Mouse (Mus musculus) large intestine, adult 2 months (tissue): ENCODE measurements around the gene Map4k5. TPM values are rescaled to one million over a fixed set of nuclear protein-coding genes. Genes with fewer than 3 reads are reported as not detected.

Experiments used
- DNase-seq: peaks from one replicate; pipeline ENCODE4 v3.0.0-alpha.2; 2012; ENCODE audit warnings: low read depth, low spot score
- WGBS: fragments of 180-500 bp; shearing (Covaris S2); methylation state at CpG from one replicate; pipeline ENCODE4 v1.1.7; 2018; 5-methylcytosine and 5-hydroxymethylcytosine counted together
- polyA plus RNA-seq: library from polyadenylated mRNA; depleted of rRNA; stranded (reverse); fragments of >200 nt; gene quantifications from 2 replicates; pipeline ENCODE4 v1.2.3, GENCODE M21; 2012

The Map4k5 gene
- polyA plus RNA-seq, 1 experiment, result 2.0 TPM

DNA sequence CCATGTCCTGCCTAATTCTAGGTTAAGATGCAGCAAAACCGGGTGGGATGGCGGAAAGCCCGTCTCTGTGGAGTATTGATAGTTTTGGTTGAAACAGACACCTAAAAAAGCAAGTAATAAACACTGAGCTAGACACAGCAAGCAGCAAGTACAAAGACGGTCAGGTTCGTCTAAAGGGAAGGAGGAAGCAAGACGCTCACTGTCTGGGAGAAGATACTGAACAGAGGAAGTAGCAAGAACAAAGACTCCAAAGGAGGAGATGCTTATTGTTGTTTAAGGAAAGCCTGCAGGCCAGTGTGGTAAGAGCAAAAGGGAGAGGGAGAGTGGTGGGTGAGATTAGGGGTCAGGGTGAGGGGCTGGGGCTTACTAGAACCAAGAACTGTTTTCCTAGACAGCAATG, 2.9 kb downstream of the Map4k5 start:
- WGBS, result 50% methylated on average over 6 of the region's 6 CpGs
- DNase-seq, result no peak

DNA sequence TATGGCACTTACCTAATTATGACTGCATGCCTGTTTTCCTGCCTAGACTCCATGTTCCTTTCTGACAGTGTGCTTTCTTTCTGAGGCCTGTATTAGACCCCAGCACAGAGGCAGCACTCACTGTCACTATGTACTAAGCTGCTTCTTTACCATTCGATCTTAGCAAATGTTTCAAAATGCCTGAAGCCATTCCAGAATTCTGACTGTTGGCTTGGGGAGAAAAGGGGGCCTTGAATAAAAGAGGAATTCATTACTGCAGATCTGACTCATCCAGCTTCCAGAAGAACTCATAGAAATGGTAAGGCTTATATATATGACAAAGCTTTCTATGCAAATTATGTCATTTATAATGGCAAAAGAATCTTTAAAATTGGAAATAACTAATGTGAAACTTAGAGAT, 4.7 kb downstream of the Map4k5 start:
- 70% methylated on average over 1 of the region's 1 CpGs for WGBS
- no peak for DNase-seq

DNA sequence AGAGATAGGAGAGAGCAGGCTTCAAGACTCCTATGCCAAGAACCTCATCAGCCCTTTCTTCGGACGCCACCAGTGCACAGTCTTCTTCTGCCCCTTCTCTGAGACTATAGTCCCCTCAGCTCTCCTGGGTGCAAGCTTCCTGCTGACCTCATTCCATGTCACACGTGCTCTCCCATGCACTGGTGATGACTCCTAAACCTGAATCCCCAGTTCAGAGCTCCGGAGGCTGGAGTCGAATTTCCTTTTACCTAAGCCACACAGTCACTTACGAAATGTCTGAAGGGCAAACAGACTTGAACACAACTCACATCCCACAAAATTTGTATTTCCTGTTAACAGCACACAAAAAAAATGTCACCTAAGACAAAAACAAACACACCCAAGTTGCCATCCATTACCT, 5.2 kb downstream of the Map4k5 start:
- no peak for DNase-seq
- WGBS, result 71% methylated on average over 6 of the region's 6 CpGs

DNA sequence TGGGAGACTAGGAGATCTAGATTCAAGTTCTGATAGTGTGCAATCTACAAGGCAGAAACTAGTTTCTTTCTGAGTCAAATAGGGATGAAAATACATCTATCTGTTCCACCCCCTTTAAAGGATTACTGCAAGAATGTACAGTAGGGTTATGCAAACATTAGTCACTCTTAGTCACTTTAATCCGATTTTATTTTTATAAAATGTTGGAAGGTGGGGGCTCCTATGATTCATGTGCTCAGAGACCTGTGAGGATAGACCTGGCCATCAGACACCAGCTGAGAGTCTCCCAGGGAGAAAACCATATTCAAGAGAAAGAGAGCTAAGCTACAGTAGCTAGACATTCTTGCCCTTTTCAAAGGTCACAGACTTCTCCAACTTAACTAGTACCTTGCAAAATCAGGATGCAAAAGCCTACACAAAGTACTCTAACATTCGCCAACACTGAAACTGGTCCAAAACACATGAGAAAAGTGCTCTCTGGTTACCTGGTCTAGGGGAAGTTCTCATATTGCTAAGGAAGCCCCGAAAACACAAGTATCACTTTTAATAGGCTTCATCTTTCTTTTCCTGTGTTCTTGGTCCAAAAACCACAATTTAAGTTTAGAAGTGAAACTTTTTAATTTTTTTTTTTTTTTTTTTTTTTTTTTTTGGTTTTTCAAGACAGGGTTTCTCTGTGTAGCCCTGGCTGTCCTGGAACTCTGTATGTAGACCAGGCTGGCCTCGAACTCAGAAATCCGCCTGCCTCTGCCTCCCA, 7.7 kb downstream of the Map4k5 start:
- DNase-seq, result no peak
- 73% methylated on average over 5 of the region's 5 CpGs for WGBS

DNA sequence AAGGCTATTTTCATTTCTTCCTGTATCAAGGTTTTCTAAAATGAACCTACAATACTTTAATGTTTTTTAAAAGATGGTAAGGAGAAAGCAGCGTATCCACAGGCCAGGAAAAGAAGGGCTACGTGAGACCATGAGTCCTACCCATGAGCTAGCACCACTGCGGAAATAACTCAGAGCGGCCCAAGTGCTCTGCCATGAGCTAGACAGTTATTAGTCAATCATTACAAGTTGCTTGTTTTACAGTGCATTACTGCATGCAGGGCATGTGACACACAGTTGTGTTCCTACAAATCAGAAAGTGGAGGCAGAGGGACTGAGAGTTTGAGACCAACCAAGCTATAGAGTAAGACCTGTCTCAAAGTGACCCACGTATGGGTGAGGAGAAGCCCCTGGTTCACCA, 8.9 kb downstream of the Map4k5 start:
- DNase-seq, result no peak
- WGBS, result 81% methylated on average over 5 of the region's 5 CpGs

DNA sequence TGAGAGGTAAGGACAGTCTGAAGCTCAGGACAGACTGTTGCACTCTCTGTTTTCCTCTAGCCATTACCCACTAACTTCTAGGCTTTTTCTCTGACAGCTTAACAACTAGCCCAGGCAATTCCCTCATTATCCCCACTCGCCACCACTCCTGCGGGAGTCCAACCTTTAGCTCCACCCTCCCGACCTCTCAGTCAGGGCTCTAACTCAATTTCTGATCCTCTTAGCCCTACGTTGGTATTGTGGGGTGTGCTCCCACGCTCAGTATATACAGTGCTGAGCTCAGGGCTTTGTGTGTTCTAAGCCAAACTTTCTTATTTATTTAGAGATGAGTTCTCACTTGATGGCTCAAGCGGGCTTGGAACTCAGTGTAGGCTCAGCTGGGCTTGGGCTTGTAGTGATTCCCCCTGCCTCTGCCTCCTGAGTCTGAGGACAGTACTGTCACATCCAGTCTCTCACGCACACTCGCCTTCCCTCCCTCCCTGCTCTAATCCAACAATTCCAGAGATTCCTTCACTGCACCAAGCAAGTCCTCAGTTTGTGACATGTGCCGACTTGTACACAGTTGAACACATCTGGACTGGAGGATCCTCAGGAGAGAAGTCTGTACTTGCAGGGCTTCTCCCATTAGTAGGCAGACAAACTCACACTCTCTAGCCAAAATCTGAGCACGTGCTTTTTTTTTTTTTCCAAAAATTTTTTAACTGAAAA, 11.6 kb downstream of the Map4k5 start:
- DNase-seq, result no peak
- 60% methylated on average over 10 of the region's 10 CpGs for WGBS

DNA sequence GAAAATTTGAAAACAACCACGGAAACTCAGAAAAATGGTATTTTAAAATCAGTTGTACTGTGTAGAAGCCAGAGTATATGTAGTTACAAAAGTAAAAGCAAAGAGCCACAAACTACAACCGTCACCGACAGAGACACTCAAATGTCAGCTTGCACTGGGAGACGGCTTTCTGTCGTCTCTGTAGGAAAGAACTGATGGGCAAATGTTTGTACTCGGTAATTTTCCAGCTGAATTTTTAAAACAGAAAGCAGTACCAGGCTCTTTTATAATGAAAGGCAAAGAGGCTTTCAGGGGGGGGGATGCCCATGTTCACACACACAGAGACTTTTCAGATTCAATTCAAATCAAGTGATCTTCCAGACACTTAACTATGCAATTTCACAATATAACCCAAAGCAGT, 13.3 kb downstream of the Map4k5 start:
- 30% methylated on average over 6 of the region's 6 CpGs for WGBS
- no peak for DNase-seq

DNA sequence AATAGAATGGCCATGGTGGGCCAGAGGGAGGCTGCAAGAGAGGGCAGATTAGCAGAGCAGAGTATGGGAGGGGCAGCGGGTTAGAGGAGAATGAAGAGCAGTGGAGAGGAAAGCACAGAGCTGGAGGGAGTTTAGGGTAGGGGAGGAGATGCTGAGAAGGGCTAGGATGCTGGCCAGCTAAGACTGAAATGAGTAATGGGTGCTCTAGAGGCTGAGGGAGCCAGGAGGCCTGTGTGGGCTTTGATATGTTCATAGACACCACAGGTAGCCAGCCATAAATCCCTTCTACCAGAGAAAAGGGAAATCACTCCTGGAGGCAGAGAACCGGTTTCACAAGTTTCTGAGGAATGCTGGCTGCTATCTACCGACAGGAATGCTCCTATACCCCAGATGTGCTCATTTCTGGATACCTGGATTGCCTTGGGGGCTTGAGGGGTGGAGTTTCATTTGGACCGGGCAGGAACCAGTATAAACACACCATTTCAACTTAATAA, 13.8 kb downstream of the Map4k5 start:
- no peak for DNase-seq
- 17% methylated on average over 4 of the region's 4 CpGs for WGBS

DNA sequence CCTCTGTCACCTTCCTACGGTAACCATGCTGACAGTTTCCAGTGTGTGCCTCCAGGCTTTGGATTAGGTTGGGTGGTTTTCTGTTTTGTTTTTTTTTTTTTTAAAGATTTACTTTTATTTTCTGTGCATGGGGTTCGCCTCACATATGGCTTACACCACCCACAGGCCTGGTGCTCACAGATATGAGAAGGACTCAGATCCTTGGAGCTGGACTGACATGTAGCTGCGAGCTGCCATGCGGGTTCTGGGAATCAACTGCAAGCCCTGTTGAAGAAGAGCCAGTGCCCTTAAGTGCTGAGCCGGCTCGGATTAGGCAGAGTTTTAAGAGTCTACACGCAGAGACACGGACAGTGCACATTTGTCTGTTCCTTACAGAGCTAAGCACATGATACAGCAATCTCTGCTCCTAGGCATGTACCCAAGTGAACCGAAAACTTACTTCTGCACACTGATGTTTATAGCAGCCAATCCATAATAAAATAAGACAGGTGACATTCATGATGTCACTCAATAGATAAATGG, 15.1 kb downstream of the Map4k5 start:
- WGBS, result 75% methylated on average over 9 of the region's 9 CpGs
- no peak for DNase-seq

DNA sequence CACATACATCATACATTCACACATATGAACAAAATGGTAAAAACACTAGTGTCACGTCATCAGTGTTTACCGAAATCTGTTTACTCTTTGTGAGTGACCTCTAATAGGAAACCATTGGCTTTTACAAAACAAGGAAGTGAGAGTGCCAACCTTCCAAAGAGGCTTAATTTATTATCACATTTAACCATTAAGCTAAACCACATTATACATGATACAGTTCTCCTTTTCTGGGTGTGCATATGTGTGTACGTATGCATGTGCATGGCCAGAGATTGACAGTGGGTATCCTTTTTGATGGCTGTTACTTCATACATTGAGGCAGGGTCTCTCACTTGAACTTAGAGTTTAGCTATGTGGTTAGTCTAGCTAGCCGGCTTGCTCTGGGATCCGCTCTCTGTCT, 21.4 kb downstream of the Map4k5 start:
- WGBS, result 89% methylated on average over 5 of the region's 5 CpGs
- no peak for DNase-seq

DNA sequence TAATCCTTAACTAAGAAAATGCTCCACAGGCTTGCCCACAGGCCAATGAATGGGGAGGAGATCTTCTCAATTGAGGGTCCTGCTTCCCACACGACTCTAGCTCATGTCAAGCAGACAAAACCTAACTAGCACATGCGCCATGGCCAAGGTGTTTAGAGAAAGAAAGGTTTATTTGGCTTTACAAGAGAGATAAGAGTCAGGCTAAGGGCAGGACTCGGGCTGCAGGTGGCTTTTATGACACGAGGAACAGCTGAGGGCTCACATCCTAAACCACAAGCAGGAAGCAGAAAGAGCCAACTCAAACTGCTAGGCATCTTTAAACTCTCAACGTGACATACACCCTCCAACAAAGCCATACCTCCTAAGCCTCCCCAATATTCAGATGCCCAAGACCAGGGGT, 25.7 kb downstream of the Map4k5 start:
- WGBS, result 16% methylated on average over 5 of the region's 5 CpGs
- DNase-seq, result peak; percentile 58

DNA sequence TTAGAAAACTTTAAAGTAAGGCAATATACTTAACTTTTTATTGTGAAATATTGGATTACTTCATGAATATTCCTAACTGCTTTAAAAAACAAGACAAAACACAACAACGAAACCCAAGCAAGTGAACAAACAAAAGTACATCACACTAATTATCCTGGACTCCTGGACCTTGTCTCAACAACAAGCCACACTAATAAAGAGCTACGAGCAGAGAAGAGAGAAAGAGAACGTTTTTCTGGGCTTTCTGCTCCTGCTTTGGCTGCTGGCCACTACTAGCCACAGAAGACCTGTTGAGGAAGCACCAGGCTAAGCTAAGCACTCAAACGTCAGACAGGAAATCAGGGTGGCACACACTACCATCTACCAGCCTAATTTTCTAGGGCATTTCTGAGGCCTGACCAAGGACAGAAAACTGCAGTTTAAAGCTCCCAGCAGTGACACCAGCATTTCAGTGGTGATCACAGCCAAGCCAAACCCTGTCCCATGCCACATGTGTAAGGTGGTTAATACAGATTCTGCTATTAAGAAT, 28.8 kb downstream of the Map4k5 start:
- WGBS, result 15% methylated on average over 4 of the region's 4 CpGs
- no peak for DNase-seq

DNA sequence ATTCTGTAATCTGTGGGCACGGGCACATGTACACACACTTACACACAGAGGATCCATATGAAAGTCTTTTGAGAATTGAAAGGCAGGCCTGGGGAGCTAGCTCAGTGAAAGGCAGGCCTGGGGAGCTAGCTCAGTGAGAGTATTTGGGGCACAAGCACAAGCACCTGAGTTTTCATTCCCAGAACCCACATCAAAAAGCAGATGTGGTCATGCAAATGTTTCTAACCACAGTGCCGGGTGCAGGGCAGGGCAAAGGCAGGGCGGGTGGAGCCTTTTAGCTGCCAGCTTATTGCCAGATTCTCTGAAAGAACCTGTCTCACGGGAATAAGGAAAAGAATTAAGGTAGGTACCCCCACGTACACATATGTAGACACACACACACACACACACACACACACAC, 29.5 kb downstream of the Map4k5 start:
- 34% methylated on average over 5 of the region's 5 CpGs for WGBS

DNA sequence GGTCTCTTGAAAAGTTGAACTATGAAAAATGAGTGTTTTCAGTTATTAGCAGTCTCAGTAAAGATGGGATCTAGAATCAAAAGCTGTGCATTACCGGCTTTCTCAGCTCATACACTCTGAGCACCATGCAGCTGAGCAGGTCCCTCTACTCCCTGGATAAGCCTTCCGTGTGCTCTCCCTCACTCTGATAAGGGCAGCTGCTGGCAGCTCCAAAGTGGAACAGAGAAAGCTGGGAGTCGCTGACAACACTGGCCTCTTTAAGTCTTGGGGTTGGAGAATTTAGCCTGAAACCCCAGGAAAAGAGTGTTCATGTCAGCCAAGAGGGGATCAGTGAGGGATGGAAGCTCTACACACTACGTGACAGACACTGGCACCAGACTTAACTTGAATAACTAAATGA, 34.2 kb downstream of the Map4k5 start:
- WGBS, result 90% methylated on average over 4 of the region's 4 CpGs

More for the DNA sequence above, 29.5 kb downstream of the Map4k5 start:
- no peak for DNase-seq

DNA sequence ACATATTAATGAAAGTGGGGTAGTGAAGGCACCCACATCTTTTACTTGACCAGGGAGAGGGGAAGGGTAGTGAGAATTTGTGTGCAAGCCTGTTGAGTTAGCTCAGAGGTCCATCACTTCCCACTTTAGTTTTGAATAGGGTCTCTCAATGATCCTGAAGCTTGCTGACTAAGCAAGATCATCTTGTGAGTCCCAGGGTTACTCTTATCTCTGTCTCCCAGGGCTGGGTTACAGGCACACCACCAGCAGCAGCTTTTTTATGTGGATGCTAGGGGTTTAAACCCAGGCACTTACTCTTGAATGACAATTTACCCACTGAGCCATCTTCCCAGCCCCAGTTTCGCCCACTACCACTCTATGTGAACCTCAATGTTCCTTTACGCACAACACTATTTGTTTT, 35.4 kb downstream of the Map4k5 start:
- 99% methylated on average over 2 of the region's 2 CpGs for WGBS
- no peak for DNase-seq

More for the DNA sequence above, 34.2 kb downstream of the Map4k5 start:
- DNase-seq, result no peak

DNA sequence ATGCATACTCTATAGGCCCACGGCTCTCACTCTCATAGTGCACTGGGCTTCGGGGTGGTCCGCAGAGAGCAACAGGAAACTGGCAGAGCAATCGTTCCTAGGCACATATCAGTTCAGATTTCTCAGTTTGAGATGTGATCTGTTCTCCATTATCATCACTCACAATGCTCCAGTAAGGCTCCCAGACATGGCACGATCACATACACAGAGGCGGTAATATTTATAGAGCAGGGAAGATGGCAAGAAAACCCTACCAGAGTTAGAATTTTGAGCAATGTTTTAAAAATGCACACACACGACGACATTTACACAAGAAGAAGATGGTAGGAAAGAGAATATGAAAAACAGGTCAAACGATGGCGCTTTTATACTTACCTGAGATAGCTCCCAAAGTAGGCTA, 36.6 kb downstream of the Map4k5 start:
- DNase-seq, result no peak
- 97% methylated on average over 10 of the region's 10 CpGs for WGBS

DNA sequence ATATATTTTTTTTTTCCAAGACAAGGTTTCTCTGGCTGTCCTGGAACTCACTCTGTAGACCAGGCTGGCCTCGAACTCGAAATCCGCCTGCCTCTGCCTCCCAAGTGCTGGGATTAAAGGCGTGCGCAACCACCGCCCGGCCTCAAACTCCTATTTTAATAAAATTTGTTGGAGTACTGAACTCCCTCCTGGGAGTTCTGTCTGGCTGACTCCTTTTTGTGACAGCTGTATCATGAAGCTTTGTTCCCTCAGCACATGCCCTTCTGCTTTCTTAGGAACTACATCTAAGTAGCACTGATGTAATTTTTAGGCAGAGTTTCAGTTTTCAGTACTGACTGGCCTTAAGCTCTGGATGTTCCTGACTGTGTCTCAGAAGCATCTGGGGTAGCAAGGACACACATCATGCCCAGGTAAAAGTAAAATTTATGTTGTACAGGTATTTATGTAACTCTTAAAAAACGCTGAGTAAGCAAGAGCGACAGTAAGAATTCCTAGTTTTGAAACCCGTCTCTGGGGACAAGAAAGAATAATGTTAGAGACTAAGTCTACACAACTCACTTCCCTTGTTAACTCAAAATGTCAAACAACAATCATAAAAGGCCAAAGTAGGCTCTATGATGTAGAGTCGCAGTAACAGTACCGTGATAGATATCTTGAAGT, 37.2 kb downstream of the Map4k5 start:
- no peak for DNase-seq
- 94% methylated on average over 12 of the region's 12 CpGs for whole genome bisulfite sequencing

DNA sequence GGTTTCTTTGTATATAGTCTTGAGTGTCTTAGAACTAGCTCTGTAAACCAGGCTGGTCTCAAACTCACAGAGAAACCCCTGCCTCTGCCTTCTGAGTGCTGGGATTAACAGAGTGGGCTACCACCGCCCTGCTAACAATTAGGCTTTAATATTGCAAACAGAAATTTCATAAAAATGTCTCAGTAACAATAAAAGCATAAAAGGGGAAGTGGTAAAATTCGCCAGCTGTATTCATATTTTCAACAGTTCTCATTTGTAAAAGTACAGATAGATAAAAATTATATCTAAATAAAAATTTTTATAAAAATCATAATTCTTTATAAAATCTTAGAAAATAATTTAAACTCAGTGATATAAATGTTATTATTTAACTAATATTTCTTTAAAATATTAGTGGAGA, 39.1 kb downstream of the Map4k5 start:
- DNase-seq, result no peak
- 90% methylated on average over 2 of the region's 2 CpGs for WGBS

DNA sequence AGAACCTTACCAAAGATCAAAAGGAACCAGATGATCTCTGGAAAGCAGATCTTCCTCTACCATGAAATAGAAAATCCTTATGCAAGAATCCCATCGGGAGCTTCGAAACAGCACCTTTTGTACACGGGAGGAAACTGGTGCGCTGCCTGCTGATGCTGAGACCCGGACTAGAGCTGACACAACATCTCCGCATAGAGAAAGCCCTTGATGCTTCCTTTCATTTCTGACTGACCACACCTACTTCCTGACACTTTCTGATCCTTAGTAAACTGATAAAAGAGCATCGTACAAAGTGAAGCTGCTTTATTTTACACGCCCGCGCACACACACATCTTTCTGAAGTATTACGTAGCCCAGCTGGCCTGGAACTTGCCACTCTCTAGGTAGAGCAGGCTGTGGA, 39.6 kb downstream of the Map4k5 start:
- WGBS, result 81% methylated on average over 11 of the region's 11 CpGs
- DNase-seq, result no peak

DNA sequence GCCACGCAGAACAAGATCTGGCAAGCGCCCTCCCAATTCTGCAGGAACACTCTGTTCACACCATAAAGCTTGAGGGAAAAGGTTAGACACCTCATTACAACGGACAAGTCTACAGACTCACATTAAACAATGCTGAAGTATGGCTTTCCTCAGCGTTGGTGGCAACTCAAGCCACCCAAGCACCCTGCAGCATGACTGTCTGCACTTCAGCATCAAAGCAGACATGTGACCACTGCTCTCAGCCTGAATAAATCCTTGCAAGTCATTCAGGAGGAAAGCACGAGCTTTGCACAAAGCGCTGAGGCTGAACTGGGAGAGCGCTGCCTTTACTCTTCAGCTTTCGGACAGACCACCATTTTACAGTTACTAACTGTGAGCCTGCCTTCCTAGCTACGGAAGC, 40.7 kb downstream of the Map4k5 start:
- DNase-seq, result no peak
- 84% methylated on average over 9 of the region's 9 CpGs for WGBS
